8 mouse cellular contexts compared by ENCODE assay signal in genomic region chr12:80642725-80643692, GRCm38 (mm10). TPM values are rescaled to one million over a fixed set of nuclear protein-coding genes. Genes with fewer than 3 reads are reported as not detected.
DNase-seq lines count a peak whose midpoint lies in the region; ATAC-seq and TF ChIP-seq lines count a peak whose summit lies in the region.

No protein-coding gene starts in this region.

- no peaks in the 10 kb centered on the region for H3K27me3 ChIP-seq in E14TG2a.4 (ENCODE audit: insufficient read depth, low read length)
- H3K27me3 ChIP-seq in embryonic facial prominence, embryonic 11.5 days (ENCODE audit: control insufficient read depth, insufficient read depth, low read length), result no peaks in the 10 kb centered on the region
- no peaks in the 10 kb centered on the region for H3K27me3 ChIP-seq in heart, embryonic 10.5 days (ENCODE audit: insufficient read depth, poor library complexity, severe bottlenecking)
- no peaks in the 10 kb centered on the region for H3K27me3 ChIP-seq in liver, embryonic 15.5 days
- H3K27me3 ChIP-seq in neural tube, embryonic 11.5 days (ENCODE audit: control insufficient read depth, insufficient read depth, low read length), result no peaks in the 10 kb centered on the region

- ATAC-seq in embryonic facial prominence, embryonic 11.5 days (replicated peaks; ENCODE audit: insufficient number of reproducible peaks, low FRiP score, low TSS enrichment, low read depth), result peak; percentile 63
- peak; percentile 40 for ATAC-seq in liver, embryonic 15.5 days (ENCODE audit: insufficient read depth)
- ATAC-seq in neural tube, embryonic 11.5 days (ENCODE audit: insufficient read depth, low FRiP score, low TSS enrichment), result peak; percentile 43

- peak; percentile 65 to 69 for DNase-seq in adrenal gland, postnatal 36 days
- peak; percentile 69 for DNase-seq in embryonic facial prominence, embryonic 11.5 days (ENCODE audit: low spot score)
- DNase-seq in heart, embryonic 10.5 days (ENCODE audit: low spot score), result peak; percentile 88
- DNase-seq in kidney, adult 9 months, result peak; percentile 62
- peak; percentile 70 for DNase-seq in neural tube, embryonic 11.5 days (ENCODE audit: low spot score)
- peak; percentile 69 for DNase-seq in thymus, postnatal 0 days (ENCODE audit: low spot score)

- WGBS in embryonic facial prominence, embryonic 11.5 days, result 2% methylated on average over 42 of the region's 48 CpGs
- WGBS in heart, embryonic 10.5 days, result 4% methylated on average over 46 of the region's 48 CpGs
- WGBS in liver, embryonic 15.5 days (ENCODE audit: insufficient replicate concordance), result 1% methylated on average over 48 of the region's 48 CpGs
- 2% methylated on average over 45 of the region's 48 CpGs for WGBS in neural tube, embryonic 11.5 days

- peaks cover 68% of the 10 kb centered on the region for H3K36me3 ChIP-seq in E14TG2a.4 (ENCODE audit: insufficient read depth, low read length)
- no peaks in the 10 kb centered on the region for H3K36me3 ChIP-seq in embryonic facial prominence, embryonic 11.5 days (replicated peaks; ENCODE audit: control insufficient read depth, insufficient read depth, low read depth, low read length)
- H3K36me3 ChIP-seq in heart, embryonic 10.5 days, result peaks cover 42% of the 10 kb centered on the region
- H3K36me3 ChIP-seq in liver, embryonic 15.5 days (replicated peaks), result peaks cover 49% of the 10 kb centered on the region
- peaks cover 12% of the 10 kb centered on the region for H3K36me3 ChIP-seq in neural tube, embryonic 11.5 days (ENCODE audit: control insufficient read depth, insufficient read depth, low read length)

- peak overlapping the region; percentile 99 for H3K9ac ChIP-seq in embryonic facial prominence, embryonic 11.5 days (replicated peaks; ENCODE audit: low read length)
- peak overlapping the region; percentile 86 for H3K9ac ChIP-seq in liver, embryonic 15.5 days
- peak overlapping the region; percentile 98 for H3K9ac ChIP-seq in neural tube, embryonic 11.5 days (ENCODE audit: low read length)

- peak; percentile 90 for TF ChIP-seq CTCF in E14TG2a.4 (conservative IDR thresholded peaks at IDR 0.05; ENCODE audit: low read length)

- peak overlapping the region; percentile 82 for H3K27ac ChIP-seq in embryonic facial prominence, embryonic 11.5 days (replicated peaks; ENCODE audit: low read depth, low read length)
- peak overlapping the region; percentile 98 for H3K27ac ChIP-seq in heart, embryonic 10.5 days
- H3K27ac ChIP-seq in liver, embryonic 15.5 days (replicated peaks), result peak overlapping the region; percentile 76
- peak overlapping the region; percentile 84 for H3K27ac ChIP-seq in neural tube, embryonic 11.5 days (ENCODE audit: low read depth, low read length)

- no peaks in the 10 kb centered on the region for H3K9me3 ChIP-seq in E14TG2a.4 (ENCODE audit: low read length)
- H3K9me3 ChIP-seq in embryonic facial prominence, embryonic 11.5 days (replicated peaks; ENCODE audit: control insufficient read depth, low read length), result no peaks in the 10 kb centered on the region
- no peaks in the 10 kb centered on the region for H3K9me3 ChIP-seq in heart, embryonic 10.5 days
- H3K9me3 ChIP-seq in liver, embryonic 15.5 days (replicated peaks), result no peaks in the 10 kb centered on the region
- H3K9me3 ChIP-seq in neural tube, embryonic 11.5 days (ENCODE audit: control insufficient read depth, low read length), result no peaks in the 10 kb centered on the region

- H3K4me2 ChIP-seq in embryonic facial prominence, embryonic 11.5 days (ENCODE audit: low read depth, low read length), result peak overlapping the region; percentile 51
- peak overlapping the region; percentile 84 for H3K4me2 ChIP-seq in liver, embryonic 15.5 days
- peak overlapping the region; percentile 83 for H3K4me2 ChIP-seq in neural tube, embryonic 11.5 days (ENCODE audit: low read depth)

- H3K4me1 ChIP-seq in E14TG2a.4 (replicated peaks; ENCODE audit: low read depth, low read length), result peaks cover 63% of the 10 kb centered on the region
- H3K4me1 ChIP-seq in embryonic facial prominence, embryonic 11.5 days (ENCODE audit: control insufficient read depth, insufficient read depth, low read length), result peaks cover 2% of the 10 kb centered on the region; the same call in 1 of the 2 replicates
- peaks cover 28% of the 10 kb centered on the region for H3K4me1 ChIP-seq in heart, embryonic 10.5 days
- H3K4me1 ChIP-seq in liver, embryonic 15.5 days (replicated peaks), result peaks cover 39% of the 10 kb centered on the region
- peaks cover 27% of the 10 kb centered on the region for H3K4me1 ChIP-seq in neural tube, embryonic 11.5 days (ENCODE audit: control insufficient read depth, insufficient read depth, low read length)

- peak overlapping the region; percentile 99 for H3K4me3 ChIP-seq in E14TG2a.4 (replicated peaks; ENCODE audit: low read length)
- H3K4me3 ChIP-seq in embryonic facial prominence, embryonic 11.5 days (ENCODE audit: low read depth, low read length), result peak overlapping the region; percentile 97
- H3K4me3 ChIP-seq in heart, embryonic 10.5 days, result peak overlapping the region; percentile 99
- peak overlapping the region; percentile 81 for H3K4me3 ChIP-seq in liver, embryonic 15.5 days (replicated peaks)
- H3K4me3 ChIP-seq in neural tube, embryonic 11.5 days (ENCODE audit: low read depth, low read length), result peak overlapping the region; percentile 96

RNA-seq across cellular contexts. Expression of gene Slc39a9, which starts 0.7 kb away (rescaled TPM):
- total RNA-seq in adrenal gland, postnatal 36 days (2021), result 10 to 100 TPM; 41.8 to 57.6 TPM
- 24.0 and 26.6 TPM in 2 replicates for polyA plus RNA-seq in embryonic facial prominence, embryonic 11.5 days (2014; fragmentation: Nextera tagmentation; extraction: Ambion mirVana)
- polyA plus RNA-seq in heart, embryonic 10.5 days (2016; fragmentation: Nextera tagmentation; extraction: Ambion mirVana), result 21.6 and 24.5 TPM in 2 replicates
- 10.8 and 12.1 TPM in 2 replicates for polyA plus RNA-seq in liver, embryonic 15.5 days (2015; fragmentation: Nextera tagmentation; extraction: Ambion mirVana)
- polyA plus RNA-seq in neural tube, embryonic 11.5 days (2014; fragmentation: Nextera tagmentation; extraction: Ambion mirVana), result 31.2 and 31.6 TPM in 2 replicates
- 16.7 and 17.6 TPM in 2 replicates for polyA plus RNA-seq in thymus, postnatal 0 days (2015; fragmentation: Nextera tagmentation; extraction: Ambion mirVana)

RNA-seq across cellular contexts. Expression of gene Erh, which starts 1.1 kb away (rescaled TPM):
- total RNA-seq in adrenal gland, postnatal 36 days (2021), result 10 to 100 TPM; 47.4 to 56.1 TPM
- polyA plus RNA-seq in embryonic facial prominence, embryonic 11.5 days (2014; fragmentation: Nextera tagmentation; extraction: Ambion mirVana), result 328 and 341 TPM in 2 replicates
- polyA plus RNA-seq in heart, embryonic 10.5 days (2016; fragmentation: Nextera tagmentation; extraction: Ambion mirVana), result 265 and 347 TPM in 2 replicates
- polyA plus RNA-seq in liver, embryonic 15.5 days (2015; fragmentation: Nextera tagmentation; extraction: Ambion mirVana), result 103 and 115 TPM in 2 replicates
- polyA plus RNA-seq in neural tube, embryonic 11.5 days (2014; fragmentation: Nextera tagmentation; extraction: Ambion mirVana), result 335 and 346 TPM in 2 replicates
- polyA plus RNA-seq in thymus, postnatal 0 days (2015; fragmentation: Nextera tagmentation; extraction: Ambion mirVana), result 245 and 278 TPM in 2 replicates

RNA-seq across cellular contexts. Expression of gene Plekhd1, which starts 49.4 kb away (rescaled TPM):
- not detected for total RNA-seq in adrenal gland, postnatal 36 days (2021)
- 0.67 and 1.8 TPM in 2 replicates for polyA plus RNA-seq in embryonic facial prominence, embryonic 11.5 days (2014; fragmentation: Nextera tagmentation; extraction: Ambion mirVana)
- 0.38 and 0.63 TPM in 2 replicates for polyA plus RNA-seq in heart, embryonic 10.5 days (2016; fragmentation: Nextera tagmentation; extraction: Ambion mirVana)
- 0.18 and 0.30 TPM in 2 replicates for polyA plus RNA-seq in liver, embryonic 15.5 days (2015; fragmentation: Nextera tagmentation; extraction: Ambion mirVana)
- polyA plus RNA-seq in neural tube, embryonic 11.5 days (2014; fragmentation: Nextera tagmentation; extraction: Ambion mirVana), result 1.3 and 1.5 TPM in 2 replicates
- polyA plus RNA-seq in thymus, postnatal 0 days (2015; fragmentation: Nextera tagmentation; extraction: Ambion mirVana), result 0.08 and 0.16 TPM in 2 replicates

Comparison
In these comparisons a context has a peak if more than half of its experiments do, and no peak if none do; other contexts are left out.
1. Peak in every context shown above with its lines: DNase-seq, ATAC-seq, H3K4me3 ChIP-seq and H3K27ac ChIP-seq.